In genomic region chr2:134465132-134465531, GRCm38 (mm10) we compare ENCODE assay signal across 22 mouse cellular contexts.
A peak's percentile ranks its signal among the peaks of the same experiment; 100 is the strongest.
DNase-seq lines count a peak whose midpoint lies in the region; ATAC-seq and TF ChIP-seq lines count a peak whose summit lies in the region.
"Had no signal": no experiment of that assay in that cellular context is flagged by ENCODE, and none has a peak within 500 bp of the region (broad histone marks: within the 10 kb centered on the region; RNA-seq: fewer than 3 reads in every experiment).

No protein-coding gene starts in this region.

- H3K9me3 ChIP-seq in intestine, embryonic 15.5 days = no peaks in the 10 kb centered on the region
- H3K9me3 ChIP-seq in intestine, postnatal 0 days (ENCODE audit: control insufficient read depth) = no peaks in the 10 kb centered on the region
- no peaks in the 10 kb centered on the region for H3K9me3 ChIP-seq in liver, embryonic 13.5 days (replicated peaks)
- H3K9me3 ChIP-seq: embryonic facial prominence, embryonic 15.5 days; heart, embryonic 13.5 days; hindbrain, embryonic 13.5 days; kidney, embryonic 15.5 days; limb, embryonic 12.5 days; lung, embryonic 15.5 days; midbrain, embryonic 12.5 days; neural tube, embryonic 12.5 days had no signal

- no peak overlapping the region for H3K4me3 ChIP-seq in intestine, embryonic 15.5 days (replicated peaks)
- H3K4me3 ChIP-seq in intestine, postnatal 0 days (ENCODE audit: low read depth, low read length) = no peak overlapping the region
- H3K4me3 ChIP-seq in liver, embryonic 13.5 days (replicated peaks) = no peak overlapping the region
- H3K4me3 ChIP-seq in myocyte = no peak overlapping the region
- H3K4me3 ChIP-seq: embryonic facial prominence, embryonic 15.5 days; heart, embryonic 13.5 days; hindbrain, embryonic 13.5 days; kidney, embryonic 15.5 days; limb, embryonic 12.5 days; lung, embryonic 15.5 days; midbrain, embryonic 12.5 days; neural tube, embryonic 12.5 days had no signal

- DNase-seq in liver, embryonic 13.5 days = peak; percentile 3
- DNase-seq in T-cell, adult 2 months (ENCODE audit: low spot score) = no peak
- DNase-seq in adrenal gland, postnatal 4 days (ENCODE audit: low spot score in 2 of 2) = no peak
- no peak for DNase-seq in MN1 (ENCODE audit: low spot score)
- DNase-seq in urinary bladder, postnatal 10 days (ENCODE audit: low spot score) = no peak
- DNase-seq: adrenal gland, adult 8-10 months; cerebellum, adult 11 months; cerebellum, postnatal 25 days; forebrain, postnatal 0 days had no signal

- no peaks in the 10 kb centered on the region for H3K27me3 ChIP-seq in intestine, embryonic 15.5 days (replicated peaks)
- H3K27me3 ChIP-seq in intestine, postnatal 0 days (replicated peaks; ENCODE audit: control insufficient read depth, insufficient read depth, low read length) = no peaks in the 10 kb centered on the region
- H3K27me3 ChIP-seq in liver, embryonic 13.5 days = no peaks in the 10 kb centered on the region
- no peaks in the 10 kb centered on the region for H3K27me3 ChIP-seq in myocyte (ENCODE audit: control insufficient read depth, insufficient read depth, insufficient read length)
- H3K27me3 ChIP-seq: embryonic facial prominence, embryonic 15.5 days; heart, embryonic 13.5 days; hindbrain, embryonic 13.5 days; kidney, embryonic 15.5 days; limb, embryonic 12.5 days; lung, embryonic 15.5 days; midbrain, embryonic 12.5 days; neural tube, embryonic 12.5 days had no signal

- WGBS in intestine, embryonic 15.5 days = 49% methylated on average over 2 of the region's 2 CpGs
- 31% methylated on average over 2 of the region's 2 CpGs for WGBS in intestine, postnatal 0 days
- 21% methylated on average over 2 of the region's 2 CpGs for WGBS in liver, embryonic 13.5 days (ENCODE audit: insufficient replicate concordance)

- no peak overlapping the region for H3K27ac ChIP-seq in intestine, embryonic 15.5 days
- H3K27ac ChIP-seq in intestine, postnatal 0 days (ENCODE audit: low read depth, low read length) = no peak overlapping the region
- no peak overlapping the region for H3K27ac ChIP-seq in liver, embryonic 13.5 days
- H3K27ac ChIP-seq: embryonic facial prominence, embryonic 15.5 days; heart, embryonic 13.5 days; hindbrain, embryonic 13.5 days; kidney, embryonic 15.5 days; limb, embryonic 12.5 days; lung, embryonic 15.5 days; macrophage; midbrain, embryonic 12.5 days; neural tube, embryonic 12.5 days had no signal

- TF ChIP-seq CTCF in intestine, postnatal 0 days (IDR thresholded peaks at IDR 0.05; ENCODE audit: low read depth) = no peak

- H3K9ac ChIP-seq in intestine, embryonic 15.5 days = no peak overlapping the region
- no peak overlapping the region for H3K9ac ChIP-seq in intestine, postnatal 0 days (ENCODE audit: low read depth, low read length)
- no peak overlapping the region for H3K9ac ChIP-seq in liver, embryonic 13.5 days
- H3K9ac ChIP-seq: embryonic facial prominence, embryonic 15.5 days; forebrain, postnatal 0 days; heart, embryonic 13.5 days; hindbrain, embryonic 13.5 days; kidney, embryonic 15.5 days; limb, embryonic 12.5 days; lung, embryonic 15.5 days; midbrain, embryonic 12.5 days; neural tube, embryonic 12.5 days had no signal

- H3K36me3 ChIP-seq in intestine, embryonic 15.5 days = no peaks in the 10 kb centered on the region
- H3K36me3 ChIP-seq in intestine, postnatal 0 days (ENCODE audit: control insufficient read depth, insufficient read depth) = no peaks in the 10 kb centered on the region
- no peaks in the 10 kb centered on the region for H3K36me3 ChIP-seq in liver, embryonic 13.5 days
- no peaks in the 10 kb centered on the region for H3K36me3 ChIP-seq in myocyte (ENCODE audit: control insufficient read depth, insufficient read depth)
- H3K36me3 ChIP-seq: embryonic facial prominence, embryonic 15.5 days; heart, embryonic 13.5 days; hindbrain, embryonic 13.5 days; kidney, embryonic 15.5 days; limb, embryonic 12.5 days; lung, embryonic 15.5 days; midbrain, embryonic 12.5 days; neural tube, embryonic 12.5 days had no signal

- H3K4me1 ChIP-seq in intestine, embryonic 15.5 days (replicated peaks) = no peaks in the 10 kb centered on the region
- H3K4me1 ChIP-seq in intestine, postnatal 0 days (replicated peaks; ENCODE audit: control insufficient read depth, insufficient read depth, low read length) = no peaks in the 10 kb centered on the region
- H3K4me1 ChIP-seq in liver, embryonic 13.5 days (replicated peaks) = peaks cover 22% of the 10 kb centered on the region
- H3K4me1 ChIP-seq: heart, embryonic 13.5 days; hindbrain, embryonic 13.5 days; kidney, embryonic 15.5 days; limb, embryonic 12.5 days; lung, embryonic 15.5 days; midbrain, embryonic 12.5 days; neural tube, embryonic 12.5 days had no signal

- peak; percentile 62; the same call in 1 of the 2 replicates for ATAC-seq in intestine, embryonic 15.5 days
- no peak for ATAC-seq in intestine, postnatal 0 days
- ATAC-seq in liver, embryonic 13.5 days (ENCODE audit: low read depth) = peak; percentile 88
- ATAC-seq: forebrain, postnatal 0 days; inflammation-experienced regulatory T-cells, adult 6 months had no signal

- no peak for TF ChIP-seq POLR2A in myocyte (IDR thresholded peaks at IDR 0.05; ENCODE audit: insufficient read length, low read depth)

- H3K79me2 ChIP-seq in myocyte (ENCODE audit: control insufficient read depth, insufficient read depth) = no peaks in the 10 kb centered on the region

- H3K4me2 ChIP-seq in intestine, embryonic 15.5 days (replicated peaks) = no peak overlapping the region
- no peak overlapping the region for H3K4me2 ChIP-seq in intestine, postnatal 0 days (replicated peaks; ENCODE audit: low read depth)
- H3K4me2 ChIP-seq in liver, embryonic 13.5 days = no peak overlapping the region
- H3K4me2 ChIP-seq in myocyte (ENCODE audit: low read depth) = no peak overlapping the region
- H3K4me2 ChIP-seq: embryonic facial prominence, embryonic 15.5 days; heart, embryonic 13.5 days; hindbrain, embryonic 13.5 days; kidney, embryonic 15.5 days; limb, embryonic 12.5 days; lung, embryonic 15.5 days; midbrain, embryonic 12.5 days; neural tube, embryonic 12.5 days had no signal

- H3ac ChIP-seq in myocyte (ENCODE audit: control insufficient read depth, insufficient read length) = no peak overlapping the region

TF ChIP-seq in myocyte, 11 proteins besides CTCF, POLR2A, EP300 and RAD21:
- no peak for TF ChIP-seq REST (IDR thresholded peaks at IDR 0.05; ENCODE audit: insufficient read depth, insufficient read length)
- peak; percentile 63 for TF ChIP-seq USF1 (IDR thresholded peaks at IDR 0.05; ENCODE audit: low read depth)
